In the genomic region with DNA sequence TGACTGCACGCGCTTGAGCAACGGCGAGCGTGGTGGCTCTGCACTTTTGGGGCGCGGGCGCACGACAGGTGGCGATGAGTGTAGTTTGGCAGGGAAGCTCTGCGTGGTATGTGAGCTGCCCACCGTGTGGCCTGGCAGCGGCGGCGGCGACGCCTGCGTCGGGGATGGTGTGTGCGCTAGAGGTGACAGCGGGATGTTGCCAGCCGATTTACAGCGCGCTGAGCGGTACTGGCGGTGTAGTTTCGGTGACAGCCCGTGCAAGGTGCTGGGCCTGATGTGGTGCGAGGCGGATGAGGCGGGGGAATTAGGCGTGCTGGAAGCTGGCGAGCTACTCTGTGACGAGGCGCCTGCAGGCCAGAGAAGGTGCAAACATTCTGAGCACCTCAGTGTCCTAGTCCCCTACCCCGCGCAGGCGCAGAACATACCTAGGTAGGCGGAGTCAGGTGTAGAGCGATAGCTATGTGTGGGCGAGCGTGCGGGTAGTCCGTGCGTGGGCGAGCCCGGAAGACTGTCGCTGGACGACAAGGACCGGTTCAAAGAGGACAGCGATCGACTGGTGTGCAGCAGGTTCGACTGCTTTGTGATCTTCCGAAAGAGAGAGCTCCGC, we compare ENCODE assay signal across 8 mouse cellular contexts. TPM values are rescaled to one million over a fixed set of nuclear protein-coding genes. Genes with fewer than 3 reads are reported as not detected.
DNase-seq lines count a peak whose midpoint lies in the region; ATAC-seq and TF ChIP-seq lines count a peak whose summit lies in the region.

No protein-coding gene starts in this region.

- TF ChIP-seq CTCF in heart, adult 2 months (IDR thresholded peaks at IDR 0.05): no peak
- no peak for TF ChIP-seq CTCF in kidney, adult 2 months (conservative IDR thresholded peaks at IDR 0.05; ENCODE audit: insufficient read depth, insufficient read length, low read depth, low read length)
- TF ChIP-seq CTCF in testis, adult 2 months (IDR thresholded peaks at IDR 0.05; ENCODE audit: control insufficient read depth, insufficient read depth, insufficient replicate concordance, low read depth, low read length): no peak

- H3K27me3 ChIP-seq in heart, adult 2 months (ENCODE audit: control insufficient read depth, insufficient read depth, low read length): peaks cover 4% of the 10 kb centered on the region
- H3K27me3 ChIP-seq in kidney, adult 2 months (replicated peaks; ENCODE audit: control insufficient read depth, insufficient read depth, low read length): no peaks in the 10 kb centered on the region
- H3K27me3 ChIP-seq in liver, embryonic 15.5 days: peaks cover 56% of the 10 kb centered on the region
- no peaks in the 10 kb centered on the region; the same call in 1 of the 2 replicates for H3K27me3 ChIP-seq in testis, adult 2 months (ENCODE audit: control insufficient read depth, insufficient read depth, low read length)

- intact Hi-C loops in heart, adult 2 months (cut with DNase I): no loop called here

- peak; percentile 55 to 70 for DNase-seq in left cerebral cortex, adult 18-20 months (ENCODE audit: low spot score in 2 of 2)
- DNase-seq in left cerebral cortex, adult 11 months (ENCODE audit: low spot score): no peak
- peak; percentile 62 to 80 for DNase-seq in heart, adult 2 months
- DNase-seq in kidney, adult 2 months: peak; percentile 84
- peak; percentile 61 for DNase-seq in neural tube, embryonic 10.5 days (ENCODE audit: extremely low spot score, low spot score)

- no peak overlapping the region for H3K27ac ChIP-seq in heart, adult 2 months
- no peak overlapping the region for H3K27ac ChIP-seq in kidney, adult 2 months (ENCODE audit: insufficient read depth, low read depth, low read length)
- peak overlapping the region; percentile 66 for H3K27ac ChIP-seq in liver, embryonic 15.5 days (replicated peaks)
- H3K27ac ChIP-seq in testis, adult 2 months (ENCODE audit: control insufficient read depth, insufficient read depth, low read depth, low read length): no peak overlapping the region

- ATAC-seq in common myeloid progenitor, adult 5-6 weeks (replicated peaks; ENCODE audit: low read depth, poor library complexity, severe bottlenecking): peak; percentile 33
- ATAC-seq in liver, embryonic 15.5 days (ENCODE audit: insufficient read depth): peak; percentile 47

- peak overlapping the region; percentile 55 for H3K9ac ChIP-seq in heart, adult 2 months (ENCODE audit: low read depth, low read length)
- H3K9ac ChIP-seq in liver, embryonic 15.5 days: peak overlapping the region; percentile 57

- TF ChIP-seq POLR2A in heart, adult 2 months (IDR thresholded peaks at IDR 0.05; ENCODE audit: insufficient read depth, low read depth, low read length): peak; percentile 45; the same call in 1 of the 2 replicates
- TF ChIP-seq POLR2A in kidney, adult 2 months (IDR thresholded peaks at IDR 0.05; ENCODE audit: low read depth, low read length): no peak
- TF ChIP-seq POLR2A in testis, adult 2 months (IDR thresholded peaks at IDR 0.05; ENCODE audit: control insufficient read depth, low read depth, low read length): no peak

- H3K36me3 ChIP-seq in heart, adult 2 months (ENCODE audit: control insufficient read depth, insufficient read depth, low read length): no peaks in the 10 kb centered on the region
- H3K36me3 ChIP-seq in kidney, adult 2 months (ENCODE audit: control insufficient read depth, insufficient read depth, low read length): no peaks in the 10 kb centered on the region
- H3K36me3 ChIP-seq in liver, embryonic 15.5 days (replicated peaks): peaks cover 12% of the 10 kb centered on the region
- no peaks in the 10 kb centered on the region for H3K36me3 ChIP-seq in testis, adult 2 months (ENCODE audit: control insufficient read depth, insufficient read depth, low read length)

- peaks cover 1% of the 10 kb centered on the region; the same call in 1 of the 2 replicates for H3K4me1 ChIP-seq in heart, adult 2 months (ENCODE audit: control insufficient read depth, insufficient read depth, low read length)
- H3K4me1 ChIP-seq in kidney, adult 2 months (ENCODE audit: control insufficient read depth, insufficient read depth, low read length): no peaks in the 10 kb centered on the region; the same call in 1 of the 2 replicates
- peaks cover 47% of the 10 kb centered on the region for H3K4me1 ChIP-seq in liver, embryonic 15.5 days (replicated peaks)
- peaks cover 23% of the 10 kb centered on the region for H3K4me1 ChIP-seq in testis, adult 2 months (ENCODE audit: control insufficient read depth, insufficient read depth, low read length)

- no peaks in the 10 kb centered on the region for H3K79me2 ChIP-seq in heart, adult 2 months (replicated peaks; ENCODE audit: control insufficient read depth, insufficient read depth, low read length)

- TF ChIP-seq EP300 in heart, adult 2 months (IDR thresholded peaks at IDR 0.05; ENCODE audit: insufficient read depth, low read depth, low read length): no peak

- WGBS in heart, adult 2 months: 2% methylated on average over 55 of the region's 55 CpGs
- WGBS in kidney, adult 2 months: 2% methylated on average over 55 of the region's 55 CpGs
- 2% methylated on average over 55 of the region's 55 CpGs for WGBS in liver, embryonic 15.5 days (ENCODE audit: insufficient replicate concordance)

- peak overlapping the region; percentile 96 for H3K4me2 ChIP-seq in liver, embryonic 15.5 days

- peak overlapping the region; percentile 54 for H3K4me3 ChIP-seq in heart, adult 2 months
- peak overlapping the region; percentile 42 for H3K4me3 ChIP-seq in kidney, adult 2 months (ENCODE audit: insufficient read depth, low read depth, low read length)
- peak overlapping the region; percentile 57 for H3K4me3 ChIP-seq in liver, embryonic 15.5 days (replicated peaks)
- peak overlapping the region; percentile 77 for H3K4me3 ChIP-seq in testis, adult 2 months (ENCODE audit: control insufficient read depth, low read depth, low read length)

- H3K9me3 ChIP-seq in liver, embryonic 15.5 days (replicated peaks): no peaks in the 10 kb centered on the region

RNA-seq across cellular contexts. Expression of gene Dnase2a, which starts 4.6 kb away (rescaled TPM):
- total RNA-seq in left cerebral cortex, adult 18-20 months (2021): 1 to 10 TPM; 3.2 to 3.7 TPM
- total RNA-seq in common myeloid progenitor, adult 5-6 weeks (2017): 41.0 and 47.0 TPM in 2 replicates
- total RNA-seq in heart, adult 2 months (2021): 1 to 10 TPM; 6.5 to 9.6 TPM
- 9.2 and 10.9 TPM in 2 replicates for polyA plus RNA-seq in heart, adult 2 months (2012; rRNA removed)
- 19.0 and 20.1 TPM in 2 replicates for polyA plus RNA-seq in kidney, adult 2 months (2012; rRNA removed)
- polyA plus RNA-seq in liver, embryonic 15.5 days (2015; fragmentation: Nextera tagmentation; extraction: Ambion mirVana): 11.4 and 12.7 TPM in 2 replicates
- 1.6 and 2.1 TPM in 2 replicates for polyA plus RNA-seq in testis, adult 2 months (2012; rRNA removed)

RNA-seq across cellular contexts. Expression of gene Klf1, which starts 11.3 kb away (rescaled TPM):
- under 1 TPM in 1 of 2 experiments, not detected in 1; 0.28 TPM for total RNA-seq in left cerebral cortex, adult 18-20 months (2021)
- total RNA-seq in common myeloid progenitor, adult 5-6 weeks (2017): 71.2 and 79.8 TPM in 2 replicates
- under 1 TPM in 1 of 2 experiments, not detected in 1; 0.16 TPM for total RNA-seq in heart, adult 2 months (2021)
- polyA plus RNA-seq in heart, adult 2 months (2012; rRNA removed): 0.08 and 0.23 TPM in 2 replicates
- polyA plus RNA-seq in kidney, adult 2 months (2012; rRNA removed): 3.2 and 6.0 TPM in 2 replicates
- 443 and 534 TPM in 2 replicates for polyA plus RNA-seq in liver, embryonic 15.5 days (2015; fragmentation: Nextera tagmentation; extraction: Ambion mirVana)
- 0.36 and 0.48 TPM in 2 replicates for polyA plus RNA-seq in testis, adult 2 months (2012; rRNA removed)

RNA-seq across cellular contexts. Expression of gene Gcdh, which starts 19.3 kb away (rescaled TPM):
- total RNA-seq in left cerebral cortex, adult 18-20 months (2021): 10 to 100 TPM; 34.8 to 39.1 TPM
- total RNA-seq in common myeloid progenitor, adult 5-6 weeks (2017): 16.4 and 25.2 TPM in 2 replicates
- 10 to 100 TPM; 71.5 to 89.9 TPM for total RNA-seq in heart, adult 2 months (2021)
- 134 and 148 TPM in 2 replicates for polyA plus RNA-seq in heart, adult 2 months (2012; rRNA removed)
- 700 TPM in 2 replicates for polyA plus RNA-seq in kidney, adult 2 months (2012; rRNA removed)
- 55.1 and 67.9 TPM in 2 replicates for polyA plus RNA-seq in liver, embryonic 15.5 days (2015; fragmentation: Nextera tagmentation; extraction: Ambion mirVana)
- polyA plus RNA-seq in testis, adult 2 months (2012; rRNA removed): 8.1 and 10.5 TPM in 2 replicates

RNA-seq across cellular contexts. Expression of gene Mast1, which starts 24.2 kb away (rescaled TPM):
- total RNA-seq in left cerebral cortex, adult 18-20 months (2021): 10 to 100 TPM; 75.6 to 83.6 TPM
- not detected in 2 replicates for total RNA-seq in common myeloid progenitor, adult 5-6 weeks (2017)
- total RNA-seq in heart, adult 2 months (2021): under 1 TPM; 0.07 to 0.10 TPM
- polyA plus RNA-seq in heart, adult 2 months (2012; rRNA removed): 0.16 and 0.18 TPM in 2 replicates
- polyA plus RNA-seq in kidney, adult 2 months (2012; rRNA removed): 0.18 and 0.38 TPM in 2 replicates
- polyA plus RNA-seq in liver, embryonic 15.5 days (2015; fragmentation: Nextera tagmentation; extraction: Ambion mirVana): 0.06 and 0.23 TPM in 2 replicates
- polyA plus RNA-seq in testis, adult 2 months (2012; rRNA removed): 1.5 and 1.6 TPM in 2 replicates

RNA-seq across cellular contexts. Expression of gene Rtbdn, which starts 33.8 kb away (rescaled TPM):
- 1 to 10 TPM in 1 of 2 experiments, under 1 TPM in 1; 0.91 to 1.3 TPM for total RNA-seq in left cerebral cortex, adult 18-20 months (2021)
- total RNA-seq in common myeloid progenitor, adult 5-6 weeks (2017): not detected in 2 replicates
- not detected for total RNA-seq in heart, adult 2 months (2021)
- not detected in 2 replicates for polyA plus RNA-seq in heart, adult 2 months (2012; rRNA removed)
- polyA plus RNA-seq in kidney, adult 2 months (2012; rRNA removed): not detected in 2 replicates
- polyA plus RNA-seq in liver, embryonic 15.5 days (2015; fragmentation: Nextera tagmentation; extraction: Ambion mirVana): 0.18 and 0.40 TPM in 2 replicates
- 0.30 and 0.32 TPM in 2 replicates for polyA plus RNA-seq in testis, adult 2 months (2012; rRNA removed)

Comparison
In these comparisons a context has a peak if more than half of its experiments do, and no peak if none do; other contexts are left out.
1. RNA of gene Klf1, which starts 11.3 kb away (polyA plus RNA-seq): 443 to 534 TPM in liver, embryonic 15.5 days; 3.2 to 6.0 TPM in kidney, adult 2 months, 0.36 to 0.48 TPM in testis, adult 2 months and 0.08 to 0.23 TPM in heart, adult 2 months; every median in the first group is over 10 times any median in the second.
2. Peak in every context shown above with its lines, with median percentiles within 50 percentile points of each other: H3K4me3 ChIP-seq.